Mouse (Mus musculus) MEL (cell line): ENCODE results near the gene Gpr45. TPM values are rescaled to one million over a fixed set of nuclear protein-coding genes. Genes with fewer than 3 reads are reported as not detected.

Experiments
- DNase-seq: peaks from one replicate; pipeline ENCODE4 v3.0.0; 2011; ENCODE audit warnings: low read depth, low spot score
- H3K27ac ChIP-seq: 2 replicates; pipeline ENCODE4 v1.5.1; 2012; ENCODE audit warnings: low read depth, mild to moderate bottlenecking, control low read depth, low read length, moderate library complexity; ENCODE audit not compliant: control insufficient read depth
- H3K27me3 ChIP-seq, 2 experiments: fragments of 150-350 bp in 1 of 2; sonication (generic) in 1 of 2; 2 replicates each; pipeline ENCODE4 v1.6.1; 2012; ENCODE audit warnings: low read length in 2 of 2, mild to moderate bottlenecking in 2 of 2, improper control_type of control experiment in 1 of 2, moderate library complexity in 1 of 2; ENCODE audit not compliant: insufficient read depth in 2 of 2, control insufficient read depth in 1 of 2
- H3K36me3 ChIP-seq, 2 experiments: 2 replicates each; pipeline ENCODE4 v1.6.1; 2012 to 2014; ENCODE audit warnings: low read length in 2 of 2, improper control_type of control experiment in 1 of 2, inconsistent platforms in 1 of 2, mild to moderate bottlenecking in 1 of 2; ENCODE audit not compliant: insufficient read depth in 2 of 2, control insufficient read depth in 1 of 2
- H3K4me1 ChIP-seq, 2 experiments: fragments of 150-350 bp in 1 of 2; sonication (generic) in 1 of 2; 2 replicates each; pipeline ENCODE4 v1.6.1; 2012; ENCODE audit warnings: low read length in 2 of 2, improper control_type of control experiment in 1 of 2, mild to moderate bottlenecking in 1 of 2; ENCODE audit not compliant: insufficient read depth in 2 of 2, control insufficient read depth in 1 of 2
- H3K4me3 ChIP-seq, 2 experiments: fragments of 150-350 bp in 1 of 2; sonication (generic) in 1 of 2; 2 replicates each; pipeline ENCODE4 v1.5.1; 2012; ENCODE audit warnings: low read depth in 2 of 2, low read length in 2 of 2, mild to moderate bottlenecking in 2 of 2, moderate library complexity in 2 of 2, control low read depth in 1 of 2, improper control_type of control experiment in 1 of 2; ENCODE audit not compliant: control insufficient read depth in 1 of 2, insufficient read depth in 1 of 2
- H3K79me2 ChIP-seq: 2 replicates; pipeline ENCODE4 v1.6.1; 2012; ENCODE audit warnings: mild to moderate bottlenecking, low read length, moderate library complexity; ENCODE audit not compliant: control insufficient read depth, poor library complexity, insufficient read depth
- H3K9ac ChIP-seq: 2 replicates; pipeline ENCODE4 v1.6.1; 2012; ENCODE audit warnings: low read depth, mild to moderate bottlenecking, control low read depth, low read length, moderate library complexity; ENCODE audit not compliant: control insufficient read depth, poor library complexity, severe bottlenecking
- H3K9me3 ChIP-seq: fragments of 150-350 bp; sonication (generic); replicated peaks from 2 replicates; pipeline ENCODE4 v1.6.1; 2012; ENCODE audit warnings: mild to moderate bottlenecking, low read length, improper control_type of control experiment, moderate library complexity; ENCODE audit not compliant: insufficient read depth
- CHD1 ChIP-seq: IDR thresholded peaks from 2 replicates; pipeline ENCODE4 v1.6.1; 2012; ENCODE audit warnings: low read depth, mild to moderate bottlenecking, inconsistent platforms, low read length, improper control_type of control experiment
- CHD2 ChIP-seq: IDR thresholded peaks from 2 replicates; pipeline ENCODE4 v1.6.1; 2011; ENCODE audit warnings: low read length, improper control_type of control experiment
- CTCF ChIP-seq, 3 experiments: IDR thresholded peaks in 2 of 3; conservative IDR thresholded peaks in 1 of 3; 2 replicates each; pipeline ENCODE4 v1.5.1; 2011 to 2012; ENCODE audit warnings: low read length in 3 of 3, low read depth in 2 of 3, mild to moderate bottlenecking in 2 of 3, improper control_type of control experiment in 1 of 3, inconsistent platforms in 1 of 3, mixed read lengths in 1 of 3, moderate library complexity in 1 of 3; ENCODE audit not compliant: control insufficient read depth in 1 of 3, insufficient read depth in 1 of 3, poor library complexity in 1 of 3, severe bottlenecking in 1 of 3
- EP300 ChIP-seq, 2 experiments: IDR thresholded peaks; 2 replicates each; pipeline ENCODE4 v1.6.1; 2011; ENCODE audit warnings: improper control_type of control experiment in 2 of 2, low read length in 2 of 2, low read depth in 1 of 2, mild to moderate bottlenecking in 1 of 2
- ETS1 ChIP-seq: IDR thresholded peaks from 2 replicates; pipeline ENCODE4 v1.6.1; 2012; ENCODE audit warnings: low read depth, mild to moderate bottlenecking, inconsistent platforms, low read length, improper control_type of control experiment, moderate library complexity
- GATA1 ChIP-seq: IDR thresholded peaks from 2 replicates; pipeline ENCODE4 v1.6.1; 2011; ENCODE audit warnings: low read depth, low read length, improper control_type of control experiment
- MAFK ChIP-seq: IDR thresholded peaks from 2 replicates; pipeline ENCODE4 v1.6.1; 2011; ENCODE audit warnings: low read depth, mild to moderate bottlenecking, low read length, improper control_type of control experiment, borderline replicate concordance
- MAX ChIP-seq: IDR thresholded peaks from 2 replicates; pipeline ENCODE4 v1.6.1; 2011; ENCODE audit warnings: low read length, improper control_type of control experiment
- MYC ChIP-seq: IDR thresholded peaks from 2 replicates; pipeline ENCODE4 v1.6.1; 2011; ENCODE audit warnings: low read depth, mild to moderate bottlenecking, low read length, improper control_type of control experiment, moderate library complexity
- NELFE ChIP-seq: IDR thresholded peaks from 2 replicates; pipeline ENCODE4 v1.6.1; 2011; ENCODE audit warnings: low read depth, low read length, improper control_type of control experiment
- NRF1 ChIP-seq: IDR thresholded peaks from 2 replicates; pipeline ENCODE4 v1.6.1; 2014; ENCODE audit warnings: low read depth, mild to moderate bottlenecking, inconsistent platforms, low read length, improper control_type of control experiment, moderate library complexity; ENCODE audit not compliant: poor library complexity, insufficient read depth, severe bottlenecking
- POLR2AphosphoS5 ChIP-seq: IDR thresholded peaks from 2 replicates; pipeline ENCODE4 v1.6.1; 2012; ENCODE audit warnings: low read depth, borderline replicate concordance, mild to moderate bottlenecking, inconsistent platforms, low read length, moderate library complexity, mixed read lengths
- RAD21 ChIP-seq: IDR thresholded peaks from 2 replicates; pipeline ENCODE4 v1.6.1; 2011; ENCODE audit warnings: mild to moderate bottlenecking, low read depth, low read length, improper control_type of control experiment
- RCOR1 ChIP-seq: IDR thresholded peaks from 2 replicates; pipeline ENCODE4 v1.6.1; 2012; ENCODE audit warnings: low read depth, mild to moderate bottlenecking, inconsistent platforms, low read length, improper control_type of control experiment
- SIN3A ChIP-seq: IDR thresholded peaks from 2 replicates; pipeline ENCODE4 v1.6.1; 2012; ENCODE audit warnings: low read length, improper control_type of control experiment, inconsistent platforms
- TAL1 ChIP-seq: IDR thresholded peaks from 2 replicates; pipeline ENCODE4 v1.6.1; 2012; ENCODE audit warnings: mild to moderate bottlenecking, inconsistent platforms, low read length, moderate library complexity, mixed read lengths
- TBP ChIP-seq: IDR thresholded peaks from 2 replicates; pipeline ENCODE4 v1.8.0; 2011; ENCODE audit warnings: low read depth, low read length, improper control_type of control experiment
- USF2 ChIP-seq, 2 experiments: IDR thresholded peaks; 2 replicates each; pipeline ENCODE4 v1.6.1; 2011 to 2012; ENCODE audit warnings: improper control_type of control experiment in 2 of 2, low read length in 2 of 2, borderline replicate concordance in 1 of 2, inconsistent platforms in 1 of 2, low read depth in 1 of 2, mild to moderate bottlenecking in 1 of 2; ENCODE audit not compliant: insufficient read depth in 1 of 2
- ZC3H11A ChIP-seq: IDR thresholded peaks from 2 replicates; pipeline ENCODE4 v1.6.1; 2012; ENCODE audit warnings: low read depth, mild to moderate bottlenecking, inconsistent platforms, low read length, improper control_type of control experiment
- ZMIZ1 ChIP-seq: IDR thresholded peaks from 2 replicates; pipeline ENCODE4 v1.6.1; 2012; ENCODE audit warnings: low read depth, mild to moderate bottlenecking, inconsistent platforms, low read length, improper control_type of control experiment, moderate library complexity
- polyA plus RNA-seq, 2 experiments: library from polyadenylated mRNA; stranded (reverse) in 1 of 2; unstranded in 1 of 2; fragments of >175 nt in 1 of 2; fragments of >200 nt in 1 of 2; gene quantifications; 2 replicates each; pipeline versions ENCODE4 v1.2.1 to v1.2.4; 2012; ENCODE audit warnings: low replicate concordance in 2 of 2, low read depth in 1 of 2; ENCODE audit not compliant: insufficient read length in 2 of 2, insufficient read depth in 1 of 2, missing spikeins in 1 of 2
- total RNA-seq: library from RNA; depleted of rRNA; stranded (reverse); fragments of 300-350 nt; gene quantifications from 2 replicates; pipeline ENCODE4 v1.2.3, GENCODE M21; 2012; rRNA removed

The Gpr45 gene
- total RNA-seq (not detected in 2 replicates), polyA plus RNA-seq (not detected)

DNA sequence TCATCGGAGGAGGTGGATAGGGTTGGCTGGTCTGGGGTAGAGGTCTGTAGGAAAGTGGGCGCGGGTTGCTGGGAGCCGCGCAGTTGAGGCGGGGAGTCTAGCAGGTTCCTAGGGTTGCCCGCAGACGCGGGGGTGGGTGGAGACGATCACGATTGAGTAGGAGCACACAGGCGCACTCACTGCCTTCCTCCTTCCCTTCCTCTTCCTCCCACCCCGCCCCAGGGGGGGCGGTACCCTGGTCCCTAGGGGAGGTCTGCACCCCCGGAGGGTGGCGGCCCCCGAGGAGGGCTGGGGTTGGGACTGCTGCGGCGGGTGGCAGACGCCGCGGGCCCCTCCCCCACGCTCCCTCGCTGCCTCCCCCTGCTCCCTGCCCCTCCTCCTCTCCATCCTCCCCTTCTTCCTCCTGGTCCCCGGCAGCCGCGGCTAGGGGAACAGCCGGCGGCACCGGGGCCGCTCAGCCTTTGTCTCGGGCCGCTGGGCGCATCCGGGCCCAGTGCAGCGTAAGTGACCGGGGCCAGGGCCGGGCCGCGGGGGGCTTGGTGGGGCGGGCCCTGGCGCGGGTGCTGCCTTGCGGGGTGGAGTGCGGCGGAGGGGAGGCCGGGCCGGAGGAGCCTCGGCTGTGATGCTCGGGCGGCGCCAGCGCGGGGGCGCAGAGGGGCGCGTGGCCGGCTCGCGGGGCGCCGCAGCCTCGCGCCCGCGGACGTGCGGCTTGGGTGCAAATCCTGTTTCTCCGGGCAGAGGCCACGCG, at the start of gene Gpr45:
Gene Gpr45, plus strand, starts transcription at position 139 of the 748 bp plus-strand sequence.
- Histone ChIP-seq H3K9ac (no peak within 1 kb of the TSS), H3K27ac (no peak within 1 kb of the TSS), H3K27me3 (no peaks in the 10 kb centered on the region), H3K36me3 (no peaks in the 10 kb centered on the region), H3K4me3 (no peak within 1 kb of the TSS), H3K9me3 (no peaks in the 10 kb centered on the region), H3K79me2 (no peaks in the 10 kb centered on the region), H3K4me1 (no peaks in the 10 kb centered on the region)
- no peak for DNase-seq
- no peak for TF ChIP-seq MAFK
- no peak for TF ChIP-seq GATA1
- TF ChIP-seq CHD2, result no peak
- TF ChIP-seq TAL1, result no peak
- no peak for TF ChIP-seq MYC
- no peak for TF ChIP-seq NELFE
- no peak for TF ChIP-seq ETS1
- TF ChIP-seq SIN3A, result no peak

DNA sequence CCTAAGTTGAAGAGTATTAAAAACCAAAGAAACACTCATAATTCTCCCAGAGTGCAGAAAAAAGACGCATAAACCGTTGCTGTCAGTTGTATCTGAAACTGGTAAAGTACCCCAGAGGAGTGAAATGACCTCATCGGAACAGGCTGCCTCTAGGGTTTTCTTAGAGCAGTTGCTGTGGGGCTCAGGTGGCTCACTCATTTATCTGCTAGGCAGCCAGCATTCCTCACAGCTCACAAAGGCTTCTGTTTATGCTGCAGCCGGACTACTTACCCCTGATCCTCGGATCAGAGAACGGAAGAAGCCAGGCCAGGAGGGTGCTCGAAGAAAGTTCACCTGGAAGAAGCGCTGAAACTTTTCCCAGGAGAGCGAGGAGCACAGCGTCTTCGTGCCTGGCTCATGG, 47.5 kb upstream of the Gpr45 start:
- no peak overlapping the region for H3K27ac ChIP-seq

DNA sequence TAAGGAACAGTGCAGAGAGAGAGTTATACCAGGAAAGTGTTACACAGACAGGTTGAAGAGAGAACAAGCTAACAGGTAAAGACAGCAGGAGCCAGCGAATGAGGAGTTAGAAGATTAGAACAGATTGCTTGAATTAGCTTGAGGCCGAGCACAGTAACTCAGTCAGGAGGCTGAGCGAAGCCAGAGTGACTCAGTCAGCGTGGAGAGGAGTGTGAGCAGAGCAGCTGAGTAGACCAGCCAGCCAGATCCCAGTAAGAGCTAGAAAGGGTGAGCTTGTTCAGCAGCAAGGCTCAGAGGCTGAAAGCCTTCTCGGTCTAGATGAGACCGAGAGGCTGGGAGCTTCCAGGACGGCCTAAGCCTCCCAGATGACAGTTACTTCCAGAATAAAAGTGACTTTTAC, 46.0 kb upstream of the Gpr45 start:
- H3K9ac ChIP-seq, result no peak overlapping the region
- no peak overlapping the region for H3K27ac ChIP-seq
- DNase-seq, result no peak
- no peaks in the 10 kb centered on the region for H3K4me1 ChIP-seq
- no peaks in the 10 kb centered on the region; a peak in 1 of 4 replicates for H3K36me3 ChIP-seq
- no peaks in the 10 kb centered on the region for H3K79me2 ChIP-seq
- TF ChIP-seq CHD2 (no peak), EP300 (IDR thresholded peaks at IDR 0.05; ENCODE audit: low read depth in 1 of 2, low read length in 2 of 2) (no peak), CTCF (IDR thresholded peaks at IDR 0.05 in 2 of 3, conservative IDR thresholded peaks at IDR 0.05 in 1 of 3; ENCODE audit: control insufficient read depth in 1 of 3, insufficient read depth in 1 of 3, low read depth in 2 of 3, low read length in 3 of 3, poor library complexity in 1 of 3, severe bottlenecking in 1 of 3) (no peak), RAD21 (no peak), NRF1 (no peak), POLR2AphosphoS5 (no peak), ETS1 (no peak), USF2 (IDR thresholded peaks at IDR 0.05; ENCODE audit: borderline replicate concordance in 1 of 2, insufficient read depth in 1 of 2, low read depth in 1 of 2, low read length in 2 of 2) (no peak), ZC3H11A (no peak), TBP (no peak)
- H3K9me3 ChIP-seq, result no peaks in the 10 kb centered on the region
- H3K27me3 ChIP-seq, result no peaks in the 10 kb centered on the region
- H3K4me3 ChIP-seq, result no peak overlapping the region

More for the DNA sequence above, 47.5 kb upstream of the Gpr45 start:
- TF ChIP-seq ETS1 (no peak), CHD2 (no peak), EP300 (IDR thresholded peaks at IDR 0.05; ENCODE audit: low read depth in 1 of 2, low read length in 2 of 2) (no peak), NRF1 (no peak), ZMIZ1 (no peak), TAL1 (no peak), MYC (no peak), RCOR1 (no peak), MAFK (no peak), RAD21 (no peak), CHD1 (no peak), MAX (no peak)
- H3K9me3 ChIP-seq, result no peaks in the 10 kb centered on the region
- H3K9ac ChIP-seq, result no peak overlapping the region
- H3K36me3 ChIP-seq, result no peaks in the 10 kb centered on the region; a peak in 1 of 4 replicates
- H3K27me3 ChIP-seq, result no peaks in the 10 kb centered on the region
- no peaks in the 10 kb centered on the region for H3K4me1 ChIP-seq
- H3K79me2 ChIP-seq, result no peaks in the 10 kb centered on the region
- no peak for DNase-seq
- no peak overlapping the region for H3K4me3 ChIP-seq
